Mouse (Mus musculus): ENCODE results near the gene Slc17a7. TPM values are rescaled to one million over a fixed set of nuclear protein-coding genes. Genes with fewer than 3 reads are reported as not detected.

Gene Slc17a7
- polyA plus RNA-seq, 1 experiment from 2014 or later, result 7.8 TPM

DNA sequence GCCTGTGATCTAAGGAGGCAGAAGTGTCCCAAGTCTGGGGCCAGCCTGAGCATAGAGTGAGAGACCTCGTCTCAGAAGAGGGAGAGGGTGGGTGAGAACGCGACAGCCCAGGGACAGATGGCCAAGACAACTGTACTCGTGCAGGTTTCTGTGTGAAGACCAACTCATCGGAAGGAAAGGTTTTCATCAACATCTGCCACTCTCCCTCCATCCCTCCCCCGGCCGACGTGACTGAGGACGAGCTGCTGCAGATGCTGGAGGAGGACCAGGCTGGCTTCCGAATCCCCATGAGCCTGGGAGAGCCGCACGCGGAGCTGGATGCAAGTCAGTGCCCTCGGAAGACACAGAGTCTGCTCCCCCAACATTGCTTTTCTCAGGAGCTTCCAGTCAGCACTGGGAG is 6.3 kb upstream of the Slc17a7 start:
- no peak overlapping the region for H3K27ac ChIP-seq (replicated peaks in 1 of 2; ENCODE audit: control insufficient read depth in 1 of 2, insufficient read depth in 1 of 2, low read depth in 2 of 2, low read length in 2 of 2)
- H3K4me1 ChIP-seq (ENCODE audit: control insufficient read depth in 2 of 2, insufficient read depth in 2 of 2, low read length in 2 of 2), result peaks cover 6 to 11% of the 10 kb centered on the region in 2 experiments; a peak in 2 of 4 replicates
- peaks cover 39% of the 10 kb centered on the region for H3K36me3 ChIP-seq (ENCODE audit: control insufficient read depth, insufficient read depth, low read length)
- H3K9ac ChIP-seq (ENCODE audit: low read length), result no peak overlapping the region
- 88% methylated on average over 14 of the region's 14 CpGs for WGBS
- H3K4me3 ChIP-seq (ENCODE audit: control insufficient read depth in 1 of 2, insufficient read depth in 1 of 2, low read depth in 1 of 2, low read length in 2 of 2), result no peak overlapping the region
- H3K4me2 ChIP-seq (ENCODE audit: low read length), result no peak overlapping the region
- H3K27me3 ChIP-seq (ENCODE audit: control insufficient read depth, insufficient read depth, low read length), result peaks cover 1% of the 10 kb centered on the region; the same call in 1 of the 2 replicates
- no peak for ATAC-seq (ENCODE audit: insufficient number of reproducible peaks, insufficient read depth, low FRiP score, low read depth)
- H3K9me3 ChIP-seq (ENCODE audit: control insufficient read depth, low read length), result no peaks in the 10 kb centered on the region

DNA sequence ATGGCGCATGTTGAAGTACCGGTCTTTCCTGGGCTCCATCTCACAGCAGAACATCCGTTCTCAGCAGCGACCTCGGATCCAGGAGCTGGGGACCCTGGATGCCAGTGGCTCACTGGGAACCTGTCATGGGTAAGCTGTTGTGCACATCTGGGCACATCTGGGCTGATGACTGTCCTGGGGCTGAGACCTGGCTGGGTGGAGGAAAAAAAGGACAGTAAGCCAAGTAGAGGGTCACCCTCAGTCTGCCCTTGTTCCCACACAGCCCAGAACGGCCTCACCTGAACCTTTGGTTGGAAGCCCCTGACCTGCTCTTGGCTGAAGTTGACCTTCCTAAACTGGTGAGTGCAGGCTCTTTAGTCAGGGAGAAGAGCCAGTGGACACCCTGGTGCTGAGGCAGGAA is 4.8 kb upstream of the Slc17a7 start:
- Histone ChIP-seq H3K4me1 (ENCODE audit: control insufficient read depth in 2 of 2, insufficient read depth in 2 of 2, low read length in 2 of 2) (peaks cover 6 to 8% of the 10 kb centered on the region in 2 experiments; a peak in 2 of 4 replicates), H3K4me2 (ENCODE audit: low read length) (no peak overlapping the region), H3K9me3 (ENCODE audit: control insufficient read depth, low read length) (no peaks in the 10 kb centered on the region), H3K9ac (ENCODE audit: low read length) (no peak overlapping the region), H3K27ac (replicated peaks in 1 of 2; ENCODE audit: control insufficient read depth in 1 of 2, insufficient read depth in 1 of 2, low read depth in 2 of 2, low read length in 2 of 2) (no peak overlapping the region), H3K4me3 (ENCODE audit: control insufficient read depth in 1 of 2, insufficient read depth in 1 of 2, low read depth in 1 of 2, low read length in 2 of 2) (no peak overlapping the region), H3K36me3 (ENCODE audit: control insufficient read depth, insufficient read depth, low read length) (peaks cover 39% of the 10 kb centered on the region), H3K27me3 (ENCODE audit: control insufficient read depth, insufficient read depth, low read length) (peaks cover 16% of the 10 kb centered on the region)
- ATAC-seq (ENCODE audit: insufficient number of reproducible peaks, insufficient read depth, low FRiP score, low read depth), result no peak
- WGBS, result 92% methylated on average over 6 of the region's 6 CpGs

DNA sequence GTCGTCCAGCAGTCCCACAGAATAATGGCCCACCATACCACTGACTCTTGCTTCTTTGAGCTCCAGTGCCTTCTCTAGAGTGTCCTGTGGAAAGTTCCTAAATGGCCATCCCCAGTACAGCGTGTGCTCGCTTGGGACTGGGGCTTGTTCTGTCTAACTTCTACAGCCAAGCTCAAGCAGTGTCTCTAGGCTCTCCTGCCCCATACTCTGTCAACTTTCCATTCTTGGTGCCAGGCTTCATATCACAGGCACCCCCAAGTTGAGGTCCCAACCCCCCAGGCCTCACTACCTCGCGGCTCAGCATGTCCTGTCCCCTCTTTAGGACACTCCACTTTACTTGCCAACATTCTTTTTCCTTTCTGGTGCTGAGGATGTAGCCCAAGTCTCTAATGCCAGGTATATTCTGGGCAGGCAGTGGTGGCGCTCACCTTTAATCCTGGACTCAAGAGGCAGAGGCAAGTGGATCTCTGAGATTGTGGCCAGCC is 3.4 kb upstream of the Slc17a7 start:
- H3K9ac ChIP-seq (ENCODE audit: low read length), result no peak overlapping the region
- WGBS, result 89% methylated on average over 6 of the region's 6 CpGs
- H3K27ac ChIP-seq (replicated peaks in 1 of 2; ENCODE audit: control insufficient read depth in 1 of 2, insufficient read depth in 1 of 2, low read depth in 2 of 2, low read length in 2 of 2), result no peak overlapping the region
- no peak overlapping the region for H3K4me2 ChIP-seq (ENCODE audit: low read length)
- H3K9me3 ChIP-seq (ENCODE audit: control insufficient read depth, low read length), result no peaks in the 10 kb centered on the region
- peaks cover 6 to 10% of the 10 kb centered on the region in 2 experiments; a peak in 3 of 4 replicates for H3K4me1 ChIP-seq (ENCODE audit: control insufficient read depth in 2 of 2, insufficient read depth in 2 of 2, low read length in 2 of 2)
- no peak for ATAC-seq (ENCODE audit: insufficient number of reproducible peaks, insufficient read depth, low FRiP score, low read depth)
- H3K27me3 ChIP-seq (ENCODE audit: control insufficient read depth, insufficient read depth, low read length), result peaks cover 30% of the 10 kb centered on the region
- H3K36me3 ChIP-seq (ENCODE audit: control insufficient read depth, insufficient read depth, low read length), result peaks cover 39% of the 10 kb centered on the region
- H3K4me3 ChIP-seq (ENCODE audit: control insufficient read depth in 1 of 2, insufficient read depth in 1 of 2, low read depth in 1 of 2, low read length in 2 of 2), result no peak overlapping the region

DNA sequence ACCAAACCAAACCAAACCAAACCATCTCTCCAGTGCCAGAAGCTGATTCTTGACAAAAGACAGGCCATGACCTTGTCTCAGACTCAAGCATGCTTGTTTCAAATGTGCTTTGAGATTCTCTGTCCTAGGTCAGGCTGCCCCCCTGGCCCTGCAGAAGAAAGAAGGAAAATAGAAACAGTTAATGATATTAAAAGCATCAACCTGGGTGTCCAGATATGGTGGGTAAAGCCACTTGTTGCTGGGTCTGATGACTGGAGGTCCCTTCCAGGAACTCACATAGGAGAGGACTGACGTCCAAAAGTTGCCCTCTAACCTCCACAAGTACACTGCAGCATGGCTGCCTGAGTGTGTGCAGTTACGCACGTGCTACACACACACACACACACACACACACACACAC is 2.9 kb upstream of the Slc17a7 start:
- peaks cover 35% of the 10 kb centered on the region for H3K27me3 ChIP-seq (ENCODE audit: control insufficient read depth, insufficient read depth, low read length)
- H3K9ac ChIP-seq (ENCODE audit: low read length), result no peak overlapping the region
- no peak overlapping the region for H3K4me2 ChIP-seq (ENCODE audit: low read length)
- H3K4me1 ChIP-seq (ENCODE audit: control insufficient read depth in 2 of 2, insufficient read depth in 2 of 2, low read length in 2 of 2), result peaks cover 6 to 10% of the 10 kb centered on the region in 2 experiments; a peak in 3 of 4 replicates
- H3K36me3 ChIP-seq (ENCODE audit: control insufficient read depth, insufficient read depth, low read length), result peaks cover 39% of the 10 kb centered on the region
- no peak overlapping the region for H3K4me3 ChIP-seq (ENCODE audit: control insufficient read depth in 1 of 2, insufficient read depth in 1 of 2, low read depth in 1 of 2, low read length in 2 of 2)
- H3K9me3 ChIP-seq (ENCODE audit: control insufficient read depth, low read length), result no peaks in the 10 kb centered on the region
- ATAC-seq (ENCODE audit: insufficient number of reproducible peaks, insufficient read depth, low FRiP score, low read depth), result no peak
- no peak overlapping the region for H3K27ac ChIP-seq (replicated peaks in 1 of 2; ENCODE audit: control insufficient read depth in 1 of 2, insufficient read depth in 1 of 2, low read depth in 2 of 2, low read length in 2 of 2)
- WGBS, result 87% methylated on average over 3 of the region's 3 CpGs

DNA sequence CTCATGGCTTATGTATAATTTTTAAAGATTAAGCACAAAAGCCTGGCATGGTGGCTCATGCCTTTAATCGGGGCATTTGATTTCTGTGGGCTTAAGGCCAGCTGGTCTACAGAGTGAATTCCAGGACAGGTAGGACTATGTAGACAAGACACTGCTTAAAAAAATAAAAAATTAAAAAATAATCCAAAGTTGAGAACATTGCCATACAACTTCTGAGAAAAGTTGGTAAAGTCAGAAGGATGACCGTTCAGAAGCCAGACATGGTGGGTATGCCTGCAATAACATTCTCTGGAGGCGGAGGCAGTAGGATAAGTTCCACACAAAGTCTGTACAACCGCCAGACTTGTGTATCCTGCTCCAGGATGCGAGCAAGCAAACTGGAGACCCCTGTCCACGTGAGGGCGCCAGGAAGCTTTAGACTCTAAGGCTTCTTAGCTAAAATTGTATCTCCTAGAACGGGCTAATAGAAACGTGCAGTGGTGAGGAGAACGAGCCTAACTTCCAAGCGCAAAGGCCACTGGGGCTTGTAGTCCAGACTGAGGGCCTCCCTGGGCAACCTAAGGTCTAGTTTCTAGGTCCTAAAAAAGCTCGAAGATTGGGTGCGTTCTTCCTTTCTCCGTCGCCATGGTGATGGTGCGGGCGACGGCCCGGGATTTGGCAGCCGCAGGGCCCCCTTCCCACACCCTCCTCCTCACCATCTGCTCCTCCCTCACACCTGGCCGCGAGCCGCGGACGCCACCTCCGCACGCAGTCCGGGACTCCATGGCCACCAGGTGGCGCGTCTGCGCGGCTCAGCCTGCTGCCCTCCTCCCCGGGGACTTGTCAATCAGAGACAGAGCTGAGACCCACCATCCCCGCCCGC is 1.9 kb upstream of the Slc17a7 start:
- Histone ChIP-seq H3K36me3 (ENCODE audit: control insufficient read depth, insufficient read depth, low read length) (peaks cover 33% of the 10 kb centered on the region), H3K27ac (replicated peaks in 1 of 2; ENCODE audit: control insufficient read depth in 1 of 2, insufficient read depth in 1 of 2, low read depth in 2 of 2, low read length in 2 of 2) (no peak overlapping the region), H3K4me1 (ENCODE audit: control insufficient read depth in 2 of 2, insufficient read depth in 2 of 2, low read length in 2 of 2) (peaks cover 6 to 10% of the 10 kb centered on the region in 2 experiments; a peak in 3 of 4 replicates), H3K4me3 (ENCODE audit: control insufficient read depth in 1 of 2, insufficient read depth in 1 of 2, low read depth in 1 of 2, low read length in 2 of 2) (peak overlapping the region; percentile 35 to 43), H3K27me3 (ENCODE audit: control insufficient read depth, insufficient read depth, low read length) (peaks cover 45% of the 10 kb centered on the region), H3K9ac (ENCODE audit: low read length) (peak overlapping the region; percentile 36; the same call in 1 of the 2 replicates), H3K9me3 (ENCODE audit: control insufficient read depth, low read length) (no peaks in the 10 kb centered on the region), H3K4me2 (ENCODE audit: low read length) (peak overlapping the region; percentile 72)
- WGBS, result 5% methylated on average over 35 of the region's 35 CpGs
- ATAC-seq (ENCODE audit: insufficient number of reproducible peaks, insufficient read depth, low FRiP score, low read depth), result peak; percentile 60

DNA sequence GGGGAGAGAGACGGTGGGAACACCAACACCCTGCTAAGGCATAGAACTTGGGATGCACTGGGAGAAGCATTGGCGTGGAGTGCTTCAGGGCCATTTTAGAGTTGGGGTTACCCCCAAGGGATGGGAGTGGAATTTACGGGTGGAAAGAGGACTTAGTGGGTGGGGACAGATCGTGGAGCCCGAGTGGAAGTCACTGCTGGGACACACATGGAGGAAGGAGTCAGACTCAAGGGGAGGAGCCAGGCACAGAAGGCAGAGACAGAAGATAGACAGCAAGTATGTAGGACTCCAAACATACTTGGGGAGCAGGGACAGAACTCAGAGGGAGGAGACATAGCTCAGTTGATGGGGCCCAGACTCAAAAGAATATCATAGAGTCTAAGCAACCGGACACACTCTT is 1.2 kb upstream of the Slc17a7 start:
- ATAC-seq (ENCODE audit: insufficient number of reproducible peaks, insufficient read depth, low FRiP score, low read depth), result no peak
- Histone ChIP-seq H3K9ac (ENCODE audit: low read length) (no peak overlapping the region), H3K9me3 (ENCODE audit: control insufficient read depth, low read length) (no peaks in the 10 kb centered on the region)

DNA sequence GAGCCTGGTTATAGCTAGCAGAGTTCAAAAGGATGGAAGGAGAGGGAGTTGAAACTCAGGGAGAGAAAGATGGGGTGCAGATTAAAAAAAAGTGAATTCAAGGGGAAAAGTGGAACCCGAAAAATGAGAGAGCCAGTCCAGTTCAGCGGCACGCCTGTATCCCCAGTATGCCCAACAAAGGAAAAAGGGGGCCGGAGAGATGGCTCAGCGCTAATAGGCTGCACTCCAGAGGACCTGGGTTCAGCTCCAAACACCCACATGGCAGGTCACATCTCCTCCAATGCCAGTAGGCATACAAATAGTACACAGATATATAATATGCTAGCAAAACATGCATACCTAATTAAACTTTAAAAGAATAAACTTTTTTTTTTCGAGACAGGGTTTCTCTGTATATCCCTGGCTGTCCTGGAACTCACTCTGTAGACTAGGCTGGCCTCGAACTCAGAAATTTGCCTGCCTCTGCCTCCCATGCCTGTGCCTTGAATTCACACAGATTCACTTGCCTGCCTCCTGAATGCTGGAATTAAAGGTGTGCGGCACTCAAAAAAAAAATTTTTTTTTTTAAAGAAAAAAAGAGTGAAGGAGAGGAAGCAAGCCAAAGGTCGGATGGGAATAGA is 643 bp upstream of the Slc17a7 start:
- H3K9ac ChIP-seq (ENCODE audit: low read length), result no peak overlapping the region
- H3K9me3 ChIP-seq (ENCODE audit: control insufficient read depth, low read length), result no peaks in the 10 kb centered on the region
- peaks cover 25% of the 10 kb centered on the region for H3K36me3 ChIP-seq (ENCODE audit: control insufficient read depth, insufficient read depth, low read length)
- H3K27ac ChIP-seq (replicated peaks in 1 of 2; ENCODE audit: control insufficient read depth in 1 of 2, insufficient read depth in 1 of 2, low read depth in 2 of 2, low read length in 2 of 2), result no peak overlapping the region
- H3K27me3 ChIP-seq (ENCODE audit: control insufficient read depth, insufficient read depth, low read length), result peaks cover 58% of the 10 kb centered on the region
- peaks cover 6 to 10% of the 10 kb centered on the region in 2 experiments; a peak in 3 of 4 replicates for H3K4me1 ChIP-seq (ENCODE audit: control insufficient read depth in 2 of 2, insufficient read depth in 2 of 2, low read length in 2 of 2)
- H3K4me3 ChIP-seq (ENCODE audit: control insufficient read depth in 1 of 2, insufficient read depth in 1 of 2, low read depth in 1 of 2, low read length in 2 of 2), result no peak overlapping the region
- 76% methylated on average over 9 of the region's 9 CpGs for WGBS
- no peak for ATAC-seq (ENCODE audit: insufficient number of reproducible peaks, insufficient read depth, low FRiP score, low read depth)
- H3K4me2 ChIP-seq (ENCODE audit: low read length), result no peak overlapping the region

More for the DNA sequence above, 1.2 kb upstream of the Slc17a7 start:
- no peak overlapping the region for H3K27ac ChIP-seq (replicated peaks in 1 of 2; ENCODE audit: control insufficient read depth in 1 of 2, insufficient read depth in 1 of 2, low read depth in 2 of 2, low read length in 2 of 2)
- H3K4me1 ChIP-seq (ENCODE audit: control insufficient read depth in 2 of 2, insufficient read depth in 2 of 2, low read length in 2 of 2), result peaks cover 6 to 10% of the 10 kb centered on the region in 2 experiments; a peak in 3 of 4 replicates
- 27% methylated on average over 6 of the region's 6 CpGs for WGBS
- H3K36me3 ChIP-seq (ENCODE audit: control insufficient read depth, insufficient read depth, low read length), result peaks cover 30% of the 10 kb centered on the region
- peaks cover 52% of the 10 kb centered on the region for H3K27me3 ChIP-seq (ENCODE audit: control insufficient read depth, insufficient read depth, low read length)
- peak overlapping the region; percentile 72 for H3K4me2 ChIP-seq (ENCODE audit: low read length)
- H3K4me3 ChIP-seq (ENCODE audit: control insufficient read depth in 1 of 2, insufficient read depth in 1 of 2, low read depth in 1 of 2, low read length in 2 of 2), result peak overlapping the region; percentile 35 to 43; a peak in 3 of 4 replicates

All from heart, embryonic 14.5 days (tissue).